Mouse (Mus musculus) stomach, embryonic 14.5 days (tissue): ENCODE data around the gene Vmn1r30. TPM values are rescaled to one million over a fixed set of nuclear protein-coding genes. Genes with fewer than 3 reads are reported as not detected.

Experiments used
- ATAC-seq: fragments of 200-750 bp; cut with Nextera tagmentation; 2 replicates; pipeline ENCODE4 v1.8.0; 2017; ENCODE audit warnings: low read depth, moderate TSS enrichment; ENCODE audit not compliant: insufficient number of reproducible peaks, insufficient read depth, low FRiP score
- H3K27ac ChIP-seq: fragments of 300-500 bp; sonication (generic); 2 replicates; pipeline ENCODE4 v1.5.1; 2014; ENCODE audit warnings: mild to moderate bottlenecking, low read length, moderate library complexity, mixed read lengths
- H3K27me3 ChIP-seq: fragments of 300-500 bp; sonication (generic); 2 replicates; pipeline ENCODE4 v1.6.1; 2014; ENCODE audit warnings: low read length, control low read depth, mixed read lengths; ENCODE audit not compliant: control insufficient read depth, insufficient read depth
- H3K36me3 ChIP-seq: fragments of 300-500 bp; sonication (generic); 2 replicates; pipeline ENCODE4 v1.6.1; 2014; ENCODE audit warnings: mild to moderate bottlenecking, control low read depth, low read length, moderate library complexity, mixed read lengths; ENCODE audit not compliant: control insufficient read depth, insufficient read depth
- H3K4me1 ChIP-seq: fragments of 300-500 bp; sonication (generic); 2 replicates; pipeline ENCODE4 v1.6.1; 2014; ENCODE audit warnings: low read length, control low read depth, mixed read lengths; ENCODE audit not compliant: control insufficient read depth, insufficient read depth
- H3K4me2 ChIP-seq: fragments of 300-500 bp; sonication (generic); replicated peaks from 2 replicates; pipeline ENCODE4 v1.6.1; 2014; ENCODE audit warnings: low read depth, low read length, control low read depth
- H3K4me3 ChIP-seq: fragments of 300-500 bp; sonication (generic); 2 replicates; pipeline ENCODE4 v1.5.1; 2014; ENCODE audit warnings: low read depth, low read length, control low read depth
- H3K9ac ChIP-seq: fragments of 300-500 bp; sonication (generic); replicated peaks from 2 replicates; pipeline ENCODE4 v1.6.1; 2014; ENCODE audit warnings: low read depth, mild to moderate bottlenecking, control low read depth, low read length, moderate library complexity, mixed read lengths
- H3K9me3 ChIP-seq: fragments of 300-500 bp; sonication (generic); 2 replicates; pipeline ENCODE4 v1.6.1; 2016; ENCODE audit warnings: low read depth, low read length, control low read depth; ENCODE audit not compliant: control insufficient read depth
- WGBS: fragments of 180-500 bp; shearing (Covaris S2); extraction: QIAGEN DNeasy Blood & Tissue Kit; methylation state at CpG from one replicate; pipeline ENCODE4 v1.1.7; 2014; 5-methylcytosine and 5-hydroxymethylcytosine counted together
- polyA plus RNA-seq: library from polyadenylated mRNA; unstranded; fragments of >200 nt; fragmentation: Nextera tagmentation; extraction: Ambion mirVana; gene quantifications from 2 replicates; pipeline ENCODE4 v1.2.1, GENCODE M21; 2014

The Vmn1r30 gene
- not detected in 2 replicates for polyA plus RNA-seq

DNA sequence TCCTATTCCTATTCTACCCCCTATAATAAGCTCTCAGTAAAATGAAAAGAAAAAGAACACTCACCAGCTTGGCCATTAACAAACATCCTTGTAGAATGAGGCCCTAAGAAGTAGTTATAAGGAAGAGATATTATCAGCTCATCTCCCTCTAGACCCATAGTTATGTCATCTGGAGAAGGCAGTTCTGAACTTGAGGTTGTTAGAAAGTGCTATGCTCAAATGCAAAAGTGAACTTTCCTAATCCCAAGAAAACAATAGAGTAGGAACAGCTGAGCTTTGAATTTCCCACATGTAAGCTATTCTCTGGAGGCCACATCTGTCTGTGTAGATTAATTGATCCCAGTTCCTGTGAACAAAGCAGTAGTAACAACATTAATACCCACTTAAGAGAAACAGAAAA lies at the start of gene Vmn1r30:
Vmn1r30 (minus strand) TSS at position 101 of the 400 bp plus-strand sequence.
- no peaks in the 10 kb centered on the region for H3K27me3 ChIP-seq
- H3K4me3 ChIP-seq = no peak within 1 kb of the TSS
- H3K4me1 ChIP-seq = no peaks in the 10 kb centered on the region
- no peaks in the 10 kb centered on the region for H3K9me3 ChIP-seq
- H3K9ac ChIP-seq = no peak within 1 kb of the TSS
- no peak for ATAC-seq
- H3K36me3 ChIP-seq = no peaks in the 10 kb centered on the region
- no peak within 1 kb of the TSS for H3K27ac ChIP-seq
- H3K4me2 ChIP-seq = no peak within 1 kb of the TSS

DNA sequence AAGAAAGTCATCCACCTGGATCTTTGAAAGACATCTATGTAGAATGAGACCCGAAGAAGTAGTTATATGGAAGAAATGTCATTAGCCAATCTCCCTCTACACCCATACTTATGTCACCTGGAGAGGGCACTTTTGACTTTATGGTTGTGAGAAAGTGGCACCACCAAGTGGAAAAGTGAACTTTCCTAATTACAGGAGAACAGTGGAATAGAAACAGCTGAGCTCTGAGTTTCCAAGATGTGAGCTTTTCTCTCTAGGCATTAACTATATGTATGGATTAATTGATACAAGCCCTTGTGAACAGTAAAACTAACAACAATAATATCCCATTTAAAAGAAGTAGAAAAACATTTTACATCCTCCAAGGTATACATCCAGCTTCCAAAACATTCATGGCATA lies 32.0 kb upstream of the Vmn1r30 start, which contains the start of gene Vmn1r31:
Vmn1r31 (minus strand) TSS at position 101 of the 400 bp plus-strand sequence.
- no peaks in the 10 kb centered on the region for H3K4me1 ChIP-seq
- H3K27ac ChIP-seq = no peak within 1 kb of the TSS
- ATAC-seq = no peak
- no peak within 1 kb of the TSS for H3K9ac ChIP-seq
- H3K36me3 ChIP-seq = no peaks in the 10 kb centered on the region
- H3K27me3 ChIP-seq = no peaks in the 10 kb centered on the region
- 89% methylated on average over 1 of the region's 1 CpGs for WGBS
- no peak within 1 kb of the TSS for H3K4me2 ChIP-seq
- no peaks in the 10 kb centered on the region for H3K9me3 ChIP-seq
- H3K4me3 ChIP-seq = no peak within 1 kb of the TSS

Other genes starting within 250 kb of the Vmn1r30 start
- gene Vmn1r27, start 224.6 kb downstream of the Vmn1r30 start, polyA plus RNA-seq = not detected in 2 replicates
- gene Vmn1r28, start 181.3 kb downstream of the Vmn1r30 start, polyA plus RNA-seq = not detected in 2 replicates
- not detected in 2 replicates for gene Vmn1r29, start 141.8 kb downstream of the Vmn1r30 start, polyA plus RNA-seq
- not detected in 2 replicates for gene Vmn1r31, start 31.9 kb upstream of the Vmn1r30 start, polyA plus RNA-seq
- 52.2 and 53.0 TPM in 2 replicates for gene Abcg2, start 141.1 kb upstream of the Vmn1r30 start, polyA plus RNA-seq